Mouse (Mus musculus): Measurements from ENCODE around the gene Olfr180.

The Olfr180 gene

GRCm38 (mm10) chr16:58929292-58929691 is at the start of gene Olfr180:
Gene Olfr180, minus strand, starts transcription at chr16:58929392.
- DNase-seq (ENCODE audit: low read depth in 1 of 2, low spot score in 2 of 2), result no peak

- DNase-seq (ENCODE audit: low read depth in 1 of 2, low spot score in 2 of 2), result no peak
Measured at GRCm38 (mm10) chr16:58928655-58929054, 537 bp downstream of the Olfr180 start, which contains the start of gene Olfr181. Gene Olfr181, minus strand, starts transcription at chr16:58928755.

DNA sequence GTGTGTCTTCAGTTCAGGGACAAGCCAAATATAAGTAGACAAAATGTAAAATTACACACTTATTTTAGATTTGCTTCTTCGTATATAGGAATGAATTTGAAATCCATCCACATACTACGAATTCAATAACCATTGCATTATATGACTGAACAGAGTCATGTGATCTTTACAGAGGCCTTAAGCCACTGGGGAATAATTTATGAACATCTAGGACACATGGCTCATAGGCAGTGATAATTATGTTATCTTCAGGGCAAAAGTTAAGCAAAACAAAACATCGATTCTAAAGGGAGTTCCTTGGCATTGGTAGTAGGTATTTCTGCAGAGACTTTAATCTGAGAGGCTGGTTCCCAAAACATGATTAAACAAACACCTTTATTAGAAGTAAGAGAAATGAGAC is 37.2 kb downstream of the Olfr180 start, which contains the start of gene Olfr178:
Olfr178 (minus strand) TSS at position 101 of the 400 bp plus-strand sequence.
- DNase-seq (ENCODE audit: low read depth in 1 of 2, low spot score in 2 of 2), result no peak

DNA sequence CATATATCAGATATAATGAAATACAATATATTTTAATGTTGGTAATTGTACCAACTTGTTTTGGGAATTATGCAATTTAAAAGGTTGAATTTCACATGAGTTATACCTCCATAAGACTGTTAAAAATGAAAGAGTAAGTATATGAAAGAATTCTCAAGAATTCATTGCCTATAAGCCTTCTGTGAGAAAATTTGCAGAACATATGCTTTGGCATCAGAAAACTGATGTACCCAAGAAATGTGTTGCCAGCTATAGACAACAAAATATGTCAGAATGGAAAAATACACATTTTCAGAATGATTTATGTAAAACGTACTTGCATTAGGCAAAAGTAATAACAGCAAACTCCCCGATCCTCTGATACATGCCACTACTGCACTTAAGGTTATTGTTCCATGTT is 44.8 kb downstream of the Olfr180 start:
- no peak for DNase-seq (ENCODE audit: low read depth in 1 of 2, low spot score in 2 of 2)

- DNase-seq (ENCODE audit: low read depth in 1 of 2, low spot score in 2 of 2), result no peak
Measured at GRCm38 (mm10) chr16:58874668-58875067, 54.5 kb downstream of the Olfr180 start, which contains the start of gene Olfr177. Gene Olfr177, minus strand, starts transcription at chr16:58874768.
